Mouse (Mus musculus) E14TG2a.4 (cell line): Measurements from ENCODE around the gene Rab31.

Source experiments
- CTCF ChIP-seq: conservative IDR thresholded peaks from 2 replicates; pipeline ENCODE4 v1.5.1; 2014; ENCODE audit warnings: low read length
- NANOG ChIP-seq: IDR thresholded peaks from 2 replicates; pipeline ENCODE4 v1.6.1; 2014; ENCODE audit warnings: borderline replicate concordance, low read length, mixed read lengths
- POU5F1 ChIP-seq: IDR thresholded peaks from 2 replicates; pipeline ENCODE4 v1.6.1; 2014; ENCODE audit warnings: low read length, borderline replicate concordance

- no peak for TF ChIP-seq CTCF
- TF ChIP-seq POU5F1, result no peak
- TF ChIP-seq NANOG, result no peak
Observed at GRCm38 (mm10) chr17:65608312-65608687, 164.3 kb downstream of the Rab31 start.
